Mouse (Mus musculus) T-cell, adult 2 months (primary cell): ENCODE data around the gene Rptor.
A peak's percentile ranks its signal among the peaks of the same experiment; 100 is the strongest.

ENCODE experiments used
- DNase-seq: peaks from one replicate; pipeline ENCODE4 v3.0.0; 2022; ENCODE audit warnings: low spot score

Rptor gene

DNA sequence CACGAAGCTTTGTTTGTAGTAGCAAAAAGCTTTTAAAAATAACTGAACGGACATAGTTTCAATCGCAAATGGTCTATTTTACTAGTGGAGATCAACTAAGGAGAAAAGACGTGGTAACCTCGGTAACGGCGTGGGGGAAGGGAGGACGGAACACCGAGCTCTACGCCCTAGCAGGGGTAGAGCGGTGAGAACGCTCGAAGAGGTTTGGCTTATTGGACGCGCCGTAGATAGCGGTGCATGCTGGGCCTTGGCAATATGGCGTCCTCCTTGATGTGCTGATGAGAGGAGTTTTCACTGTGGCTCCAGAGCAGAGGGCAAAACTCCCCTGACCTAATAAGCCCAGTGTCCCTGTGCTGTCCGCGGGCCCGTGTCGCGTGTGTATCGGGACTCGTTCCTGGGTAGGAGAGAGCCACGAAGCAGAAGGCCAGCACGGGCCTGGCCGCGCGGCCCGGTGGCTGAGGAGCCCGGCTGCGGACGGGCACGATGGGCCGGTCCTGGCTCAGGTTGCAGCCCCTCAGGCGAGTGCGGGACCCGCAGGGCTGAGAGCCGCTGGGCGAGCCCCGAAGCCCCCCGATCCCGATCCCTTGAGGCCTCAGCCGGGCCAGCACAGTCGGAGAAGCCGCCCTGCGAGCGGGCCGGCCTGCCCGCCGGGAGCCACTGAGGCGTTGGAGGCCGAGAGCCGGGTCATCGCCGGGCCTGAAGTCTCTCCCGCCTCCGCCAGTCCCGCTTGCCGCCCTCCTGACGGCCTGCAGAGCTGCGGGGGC lies at the start of gene Rptor:
Rptor (plus strand) TSS at position 143 of the 764 bp plus-strand sequence.
- peak; percentile 94 for DNase-seq

DNA sequence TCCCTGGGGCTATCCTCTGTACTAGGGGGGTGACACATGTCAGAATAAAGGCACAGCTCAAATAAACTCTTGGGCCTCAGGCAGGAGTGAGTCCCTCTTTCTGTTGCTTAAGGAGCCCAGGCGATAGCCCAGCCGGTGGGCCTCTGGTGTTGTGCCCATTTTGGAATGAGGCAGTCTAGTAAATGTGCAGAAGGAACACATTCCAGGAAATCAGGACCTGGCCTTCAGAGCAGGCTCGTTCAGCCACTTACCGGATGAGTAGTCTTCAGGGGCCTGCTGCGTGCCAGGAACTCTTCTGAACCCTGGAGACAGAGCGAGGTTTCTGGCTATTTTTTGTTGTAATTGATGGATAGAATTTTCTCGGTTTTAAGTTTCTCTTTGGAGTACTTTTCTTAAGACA lies 48.0 kb upstream of the Rptor start:
- no peak for DNase-seq

- no peak for DNase-seq
Measured at GRCm38 (mm10) chr11:119555170-119555569, 47.5 kb upstream of the Rptor start.

GRCm38 (mm10) chr11:119557940-119558869 lies 44.5 kb upstream of the Rptor start:
- no peak for DNase-seq

DNA sequence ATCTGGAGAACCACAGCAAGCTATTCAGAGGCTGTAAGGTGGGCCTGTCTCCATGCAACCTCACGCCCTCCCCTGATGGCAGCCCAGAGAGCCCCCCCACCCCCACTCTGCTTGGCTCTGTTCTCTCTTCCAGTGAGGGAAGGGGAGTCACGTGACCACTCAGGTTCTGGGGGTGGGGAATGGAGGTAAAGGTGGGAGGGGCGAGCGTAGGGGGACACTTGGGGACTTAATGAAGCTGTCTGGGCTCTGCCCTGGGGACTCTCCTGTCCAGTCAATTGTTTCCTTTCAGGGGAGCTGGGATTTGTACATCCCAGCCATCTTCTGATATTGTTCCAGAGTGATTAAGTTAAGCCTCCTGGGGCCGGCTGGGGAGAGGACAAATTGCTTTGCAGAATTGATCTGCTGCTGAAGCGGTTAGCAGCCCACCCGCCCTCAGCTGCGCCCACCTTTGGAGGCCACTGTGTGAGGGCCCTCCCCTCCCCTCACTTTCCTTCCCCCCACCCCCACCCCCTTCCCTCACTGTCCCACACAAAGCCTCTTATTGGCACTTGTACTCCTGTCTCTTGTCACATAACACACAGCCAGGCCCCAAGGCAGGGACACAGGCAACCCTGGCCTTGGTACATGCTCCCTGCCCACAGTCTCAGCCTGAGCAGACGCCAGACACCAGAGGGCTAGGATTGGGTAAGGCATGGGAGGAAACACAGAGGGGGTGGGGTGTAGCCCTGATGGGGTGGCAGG lies 43.7 kb upstream of the Rptor start:
- no peak for DNase-seq

- no peak for DNase-seq
Measured at GRCm38 (mm10) chr11:119562286-119562685, 40.4 kb upstream of the Rptor start.

DNA sequence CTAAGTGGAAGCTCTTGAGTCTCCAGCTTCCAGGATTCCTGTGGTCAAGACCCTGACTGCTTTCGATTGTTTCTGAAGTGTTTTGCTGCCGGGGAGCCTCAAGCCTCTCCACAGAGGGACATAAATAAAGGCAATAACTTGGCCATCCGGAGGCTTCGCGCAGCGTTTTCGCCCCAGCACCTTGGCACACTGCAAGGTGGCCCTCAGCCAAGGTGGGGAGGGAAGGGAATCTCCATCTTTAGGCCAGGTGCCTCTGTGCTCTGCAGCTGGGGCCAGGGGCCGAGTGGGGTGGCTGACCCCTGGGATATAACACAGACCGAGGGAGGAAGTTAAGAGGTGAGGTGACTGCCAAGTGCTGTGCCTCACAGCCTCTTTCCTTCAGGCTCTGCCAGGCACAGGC lies 39.5 kb upstream of the Rptor start:
- no peak for DNase-seq

DNA sequence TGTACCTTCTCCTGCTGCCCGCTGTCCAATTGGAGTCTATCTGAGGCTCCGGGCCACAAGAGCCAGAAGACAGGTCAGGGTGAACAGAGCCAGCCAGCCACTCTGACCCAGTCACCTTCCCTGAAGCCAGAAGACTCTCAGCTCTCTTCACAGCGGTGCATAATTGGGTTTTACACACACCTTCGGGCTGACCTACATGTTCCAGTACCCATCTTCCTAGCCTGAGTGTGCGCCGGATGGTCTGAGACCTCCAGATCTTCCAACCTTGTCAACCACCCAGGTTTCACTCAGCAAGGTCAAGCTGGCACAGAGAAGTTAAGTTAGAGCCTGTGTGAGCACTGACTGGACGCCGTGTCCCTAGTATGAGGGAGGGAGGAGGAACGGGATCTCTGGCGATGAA lies 38.3 kb upstream of the Rptor start:
- no peak for DNase-seq

- DNase-seq: no peak
Measured at GRCm38 (mm10) chr11:119565021-119565420, 37.7 kb upstream of the Rptor start.

GRCm38 (mm10) chr11:119565684-119566083 lies 37.0 kb upstream of the Rptor start:
- DNase-seq: no peak

DNA sequence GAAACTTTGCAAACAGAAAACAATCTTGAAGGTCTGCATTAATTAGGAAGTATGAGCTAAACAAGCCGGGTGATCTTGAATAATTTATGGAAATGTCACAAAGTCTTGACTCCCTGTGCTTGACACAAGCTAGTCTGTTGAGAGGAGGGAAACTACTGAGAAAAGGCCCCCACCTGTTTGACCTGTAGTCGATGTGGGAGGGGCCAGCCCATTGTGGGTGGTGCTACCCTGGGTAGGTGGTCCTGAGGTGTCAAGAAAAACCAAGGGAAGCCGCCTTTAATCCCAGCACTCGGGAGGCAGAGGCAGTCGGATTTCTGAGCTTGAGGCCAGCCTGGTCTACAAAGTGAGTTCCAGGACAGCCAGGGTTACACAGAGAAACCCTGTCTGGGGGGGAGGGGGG lies 36.5 kb upstream of the Rptor start:
- no peak for DNase-seq

DNA sequence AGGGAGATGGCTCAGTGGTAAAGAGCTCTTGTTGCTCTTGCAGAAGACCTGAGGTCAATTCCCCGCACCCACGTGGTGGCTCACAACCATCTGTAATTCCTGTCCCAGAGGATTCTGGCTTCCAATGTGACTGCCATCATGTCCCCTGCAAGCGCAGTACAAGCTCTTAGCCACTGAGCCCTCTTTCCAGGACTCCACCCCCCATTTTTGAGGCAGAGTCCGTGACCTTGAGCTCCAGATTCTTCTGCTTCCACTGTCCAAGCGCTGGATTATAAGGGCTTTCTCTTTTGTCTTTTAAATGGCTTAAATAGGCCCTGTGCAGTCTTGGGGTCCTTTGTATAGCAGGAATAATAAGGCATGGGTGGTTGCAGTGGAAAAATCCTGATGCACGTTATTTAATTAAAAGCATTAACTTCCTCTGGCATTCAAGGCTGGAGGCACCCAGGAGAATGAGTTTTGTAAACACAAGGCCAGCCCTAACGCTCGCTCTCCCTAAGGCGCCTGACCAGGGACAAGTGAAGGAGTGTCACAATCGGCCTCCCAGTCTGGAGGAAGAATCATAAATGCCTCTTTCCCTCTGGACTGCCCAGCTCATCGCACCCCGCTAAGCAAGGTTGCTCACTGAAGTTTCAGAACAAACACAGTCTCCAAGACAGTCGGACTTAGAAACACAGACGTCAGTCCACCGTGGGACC lies 30.2 kb upstream of the Rptor start:
- DNase-seq: no peak

- no peak for DNase-seq
Measured at GRCm38 (mm10) chr11:119576855-119577254, 25.9 kb upstream of the Rptor start.

DNA sequence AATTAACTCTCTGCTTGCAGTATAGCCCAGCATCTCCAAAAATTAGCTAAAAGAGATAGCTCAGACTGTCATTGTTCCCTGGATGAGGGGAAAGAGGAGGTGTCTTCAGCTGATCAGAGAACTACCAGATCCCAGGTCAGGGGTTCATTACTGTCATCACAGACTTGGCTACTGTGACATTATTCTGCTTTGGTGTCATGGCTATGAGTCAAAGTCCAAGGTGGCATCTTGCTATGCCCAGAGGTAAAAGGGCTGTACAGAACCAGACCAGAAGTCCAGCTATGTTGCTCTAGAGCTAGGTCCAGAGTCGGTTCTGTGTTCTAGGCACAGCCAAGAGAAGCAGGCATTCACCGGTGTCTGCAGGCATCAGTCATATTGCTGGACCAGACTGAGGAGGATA lies 25.0 kb upstream of the Rptor start:
- no peak for DNase-seq

DNA sequence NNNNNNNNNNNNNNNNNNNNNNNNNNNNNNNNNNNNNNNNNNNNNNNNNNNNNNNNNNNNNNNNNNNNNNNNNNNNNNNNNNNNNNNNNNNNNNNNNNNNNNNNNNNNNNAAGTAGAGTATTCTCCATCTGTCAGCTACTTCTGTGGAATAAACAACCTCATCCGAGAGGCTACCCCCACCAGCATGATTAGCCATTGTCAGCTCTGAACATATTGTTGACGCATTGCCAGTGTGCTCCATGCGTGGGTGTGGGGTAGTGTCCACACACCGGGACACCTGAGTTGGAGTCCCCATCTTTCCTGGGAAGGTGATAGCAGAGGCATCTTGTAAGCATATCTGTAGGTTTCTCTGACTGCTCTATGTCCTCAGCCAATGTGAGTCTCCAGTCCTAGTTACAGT lies 16.2 kb upstream of the Rptor start:
- DNase-seq: no peak

- DNase-seq: no peak
Measured at GRCm38 (mm10) chr11:119587112-119587511, 15.6 kb upstream of the Rptor start.

DNA sequence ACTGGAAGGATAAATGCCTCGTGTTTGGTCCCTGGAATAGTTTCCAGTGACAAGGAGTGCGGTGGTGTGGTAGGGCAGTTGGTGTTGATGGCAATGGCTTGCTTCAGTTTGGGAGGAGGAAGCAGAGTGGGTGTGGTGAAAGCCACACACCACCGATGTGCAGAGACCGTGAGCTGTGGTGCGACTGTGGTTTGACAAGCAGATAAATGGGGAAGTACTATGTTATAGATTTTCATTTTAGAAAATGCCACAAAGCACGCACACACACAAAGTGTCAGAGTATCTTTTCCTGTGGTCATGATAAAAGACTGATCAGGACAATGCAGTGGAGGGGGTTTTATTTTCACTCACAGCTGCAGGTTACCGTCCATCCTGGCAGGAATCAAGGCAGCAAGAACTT lies 13.5 kb upstream of the Rptor start:
- DNase-seq: no peak

- no peak for DNase-seq
Measured at GRCm38 (mm10) chr11:119593966-119594365, 8.7 kb upstream of the Rptor start.

DNA sequence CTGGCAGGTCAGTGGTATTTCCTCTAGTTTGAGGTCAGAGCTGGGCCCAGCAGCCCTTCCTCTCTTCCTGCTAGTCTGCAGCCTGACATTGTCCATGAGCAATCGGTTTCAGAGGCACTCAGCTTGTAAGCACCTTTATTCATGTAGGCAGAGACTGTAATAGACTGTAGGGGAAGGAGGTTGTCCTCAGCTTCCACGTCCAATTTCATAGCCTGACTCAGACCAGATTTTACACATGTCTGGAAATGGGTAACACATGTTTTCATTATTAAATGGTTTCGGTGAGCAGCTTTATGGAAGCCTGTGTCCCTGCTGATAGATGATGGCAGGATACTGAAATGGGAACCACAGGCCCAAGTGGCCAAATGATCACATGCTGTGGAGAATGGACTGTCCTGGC lies 3.8 kb upstream of the Rptor start:
- no peak for DNase-seq

GRCm38 (mm10) chr11:119600286-119600685 lies 2.4 kb upstream of the Rptor start:
- DNase-seq: no peak

GRCm38 (mm10) chr11:119602177-119602700 lies 466 bp upstream of the Rptor start:
- DNase-seq: no peak

DNA sequence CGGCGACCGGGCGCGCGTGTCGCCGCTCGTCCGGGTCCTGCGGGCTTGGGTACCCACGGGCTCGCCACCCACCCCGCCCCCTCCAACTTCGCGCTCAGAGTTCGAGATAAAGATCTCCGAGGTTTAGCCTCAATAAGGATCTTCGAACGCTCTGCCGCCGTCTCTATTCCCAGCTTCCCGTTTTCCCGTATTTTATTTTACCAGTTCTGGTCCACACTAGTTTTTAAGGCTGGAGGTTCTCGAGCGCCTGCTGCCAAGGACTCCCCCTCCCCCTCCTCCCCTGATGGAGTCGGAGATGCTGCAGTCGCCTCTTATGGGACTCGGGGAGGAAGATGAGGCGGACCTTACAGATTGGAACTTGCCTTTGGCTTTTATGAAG lies 811 bp downstream of the Rptor start:
- no peak for DNase-seq
